Mouse (Mus musculus) thymus, postnatal 14 days (tissue): ENCODE results near the gene Il2rg.

ENCODE experiments used
- DNase-seq: peaks from one replicate; pipeline ENCODE4 v3.0.0; 2021

The Il2rg gene

DNA sequence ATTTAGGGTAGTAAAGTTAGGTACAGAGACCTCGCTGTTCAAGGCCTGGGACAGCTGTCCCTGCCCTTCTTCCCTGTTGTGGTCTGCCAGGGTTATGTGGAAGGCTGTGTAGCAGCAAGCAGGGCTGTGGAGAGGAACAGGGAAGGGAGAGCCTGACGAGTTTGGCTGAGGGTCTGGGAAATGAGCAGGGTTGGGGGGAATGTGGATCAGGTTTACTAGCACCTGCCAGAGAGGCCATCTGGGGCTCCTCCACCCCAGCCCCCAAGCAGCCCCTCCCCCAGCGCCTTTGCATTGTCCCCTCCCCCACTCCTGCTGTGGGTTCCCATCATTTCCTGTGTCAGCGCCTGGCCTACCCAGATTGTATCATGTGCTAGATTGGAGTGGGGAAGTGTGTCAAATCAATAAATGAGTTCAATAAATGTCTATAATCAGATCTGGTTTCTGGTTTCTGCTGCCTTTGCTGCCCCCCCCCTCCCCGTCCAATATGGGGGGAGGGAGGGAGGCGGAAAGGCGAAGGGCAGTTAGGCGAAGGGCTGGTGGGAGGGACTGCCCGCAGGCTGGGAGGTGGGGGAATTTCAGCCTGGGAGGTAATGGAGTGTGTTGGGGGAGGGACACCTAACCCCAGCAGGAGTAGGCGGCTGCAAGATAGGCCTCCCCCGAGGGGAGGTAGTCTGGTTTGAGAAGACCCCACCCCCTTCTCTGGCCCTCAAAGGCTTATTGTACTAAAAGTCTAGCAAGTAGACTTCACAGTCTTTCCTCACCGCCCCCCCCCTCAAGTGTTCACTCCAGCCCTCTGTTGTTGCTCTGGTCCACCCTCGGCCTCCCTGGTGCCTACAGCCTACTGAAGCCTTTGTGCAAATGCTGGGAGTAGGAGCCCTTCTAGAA is 7.4 kb downstream of the Il2rg start:
- peak; percentile 73 for DNase-seq

DNA sequence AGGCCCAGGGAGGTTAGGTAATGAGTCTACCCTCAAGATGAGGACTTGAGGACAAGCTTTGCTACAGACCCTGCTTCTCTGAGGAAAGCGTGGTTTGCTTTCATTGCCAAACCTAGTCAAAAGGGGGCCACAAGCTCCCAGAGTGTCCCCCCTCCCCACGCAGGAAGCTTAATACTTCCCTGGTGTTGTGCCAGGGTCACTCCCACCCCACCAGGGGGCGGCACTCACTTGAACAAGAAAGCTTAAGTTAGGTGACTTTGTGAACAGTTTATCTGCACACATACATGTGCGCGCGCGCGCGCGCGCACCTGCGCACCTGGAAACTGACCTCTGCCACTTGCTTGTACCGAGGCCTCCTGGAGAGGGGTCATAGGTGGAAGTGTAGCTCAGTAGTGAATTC is 11.5 kb downstream of the Il2rg start:
- DNase-seq, result peak; percentile 79

DNA sequence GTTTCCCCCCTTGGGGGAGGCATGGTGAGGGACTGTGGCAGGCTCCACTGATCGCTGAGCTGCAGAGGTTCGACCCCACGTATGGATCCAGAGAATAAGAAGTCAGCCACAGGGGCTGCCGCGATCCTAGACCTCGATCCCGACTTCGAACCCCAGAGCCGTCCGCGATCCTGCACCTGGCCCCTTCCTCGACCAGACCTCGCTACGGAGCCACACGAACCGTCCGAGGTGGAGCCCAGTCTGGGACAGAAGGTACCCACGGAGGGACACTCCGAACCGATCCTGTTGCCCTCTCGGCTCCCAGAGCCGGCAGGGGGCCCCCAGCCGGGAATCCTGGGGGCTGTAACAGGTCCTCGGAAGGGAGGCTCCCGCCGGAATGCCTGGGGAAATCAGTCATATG is 13.3 kb downstream of the Il2rg start:
- DNase-seq, result peak; percentile 32

DNA sequence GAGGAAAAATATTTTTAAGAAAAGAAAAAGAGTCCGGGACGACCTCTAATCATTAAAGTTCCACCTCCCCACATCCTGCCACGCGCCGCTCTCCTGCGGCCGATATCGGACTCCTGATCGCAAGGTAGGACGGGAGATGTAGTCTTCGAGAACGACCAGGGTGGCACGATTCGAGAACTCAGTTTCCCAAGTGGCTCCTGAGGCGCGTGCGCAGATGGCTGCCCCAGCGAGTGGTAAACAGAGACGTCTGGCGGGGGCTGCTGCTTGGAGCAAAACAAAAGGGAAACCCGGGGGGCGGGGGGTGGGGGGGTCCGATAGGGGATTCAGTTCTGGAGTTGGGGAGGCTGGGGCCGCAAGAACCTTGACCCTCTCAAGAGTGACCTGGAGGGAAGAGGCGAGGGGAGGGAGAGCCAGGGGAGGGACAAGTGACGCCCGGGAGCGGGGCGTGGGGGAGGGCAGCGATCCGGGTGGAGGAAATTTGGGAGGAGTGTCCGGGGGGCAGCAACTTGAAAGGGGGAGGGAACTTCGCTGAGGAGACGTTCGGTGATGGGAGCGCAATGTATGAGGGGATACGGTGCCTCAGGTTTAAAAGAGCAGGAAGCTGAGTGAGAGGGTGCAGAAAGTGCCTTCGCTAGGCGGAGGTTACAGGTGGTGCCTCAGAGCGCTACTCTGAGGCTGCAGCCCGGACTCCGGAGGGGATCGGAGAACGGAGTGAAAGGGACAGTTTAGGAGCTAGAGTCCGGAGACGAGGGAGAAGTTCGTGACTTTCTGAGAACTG is 13.9 kb downstream of the Il2rg start, which contains the start of gene Foxo4:
Foxo4 (plus strand) TSS at position 577 of the 778 bp plus-strand sequence.
- DNase-seq, result peak; percentile 91

DNA sequence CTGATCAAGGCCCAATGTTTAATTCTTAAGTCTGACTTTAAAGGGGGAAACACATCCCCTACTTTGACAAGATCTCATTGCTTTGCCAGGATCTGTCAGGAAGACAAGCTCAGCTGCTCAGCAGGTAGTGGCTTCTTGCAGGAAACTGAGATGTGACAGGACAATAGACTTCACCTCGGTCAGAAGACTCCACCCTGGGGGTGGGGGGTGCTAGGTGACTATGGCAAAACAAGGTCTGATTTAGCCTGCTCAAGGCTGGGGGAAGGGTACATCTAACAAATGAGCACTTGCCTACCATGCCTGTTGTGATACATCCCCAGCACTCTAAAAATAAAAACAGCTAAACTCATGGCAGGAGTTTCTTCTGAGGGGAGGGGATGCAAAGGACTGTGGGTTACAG is 23.0 kb downstream of the Il2rg start:
- no peak for DNase-seq

DNA sequence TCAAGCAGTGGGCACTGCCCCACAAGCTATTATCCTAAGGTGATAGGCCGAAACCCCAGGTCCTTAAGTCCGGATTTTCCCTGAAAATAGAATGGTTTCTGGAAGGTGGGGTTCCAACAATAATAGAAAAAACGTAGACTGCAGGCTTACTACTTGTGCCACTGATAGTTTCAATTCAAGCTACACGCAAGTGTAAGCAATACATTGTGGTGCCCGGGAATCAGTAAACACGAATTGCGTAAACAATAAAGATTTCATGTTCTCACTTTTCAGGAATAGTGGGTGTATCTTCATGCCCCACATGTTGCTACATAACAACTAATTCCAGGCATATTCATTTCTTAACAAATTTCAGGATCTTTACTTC is 45.3 kb downstream of the Il2rg start:
- DNase-seq, result no peak

DNA sequence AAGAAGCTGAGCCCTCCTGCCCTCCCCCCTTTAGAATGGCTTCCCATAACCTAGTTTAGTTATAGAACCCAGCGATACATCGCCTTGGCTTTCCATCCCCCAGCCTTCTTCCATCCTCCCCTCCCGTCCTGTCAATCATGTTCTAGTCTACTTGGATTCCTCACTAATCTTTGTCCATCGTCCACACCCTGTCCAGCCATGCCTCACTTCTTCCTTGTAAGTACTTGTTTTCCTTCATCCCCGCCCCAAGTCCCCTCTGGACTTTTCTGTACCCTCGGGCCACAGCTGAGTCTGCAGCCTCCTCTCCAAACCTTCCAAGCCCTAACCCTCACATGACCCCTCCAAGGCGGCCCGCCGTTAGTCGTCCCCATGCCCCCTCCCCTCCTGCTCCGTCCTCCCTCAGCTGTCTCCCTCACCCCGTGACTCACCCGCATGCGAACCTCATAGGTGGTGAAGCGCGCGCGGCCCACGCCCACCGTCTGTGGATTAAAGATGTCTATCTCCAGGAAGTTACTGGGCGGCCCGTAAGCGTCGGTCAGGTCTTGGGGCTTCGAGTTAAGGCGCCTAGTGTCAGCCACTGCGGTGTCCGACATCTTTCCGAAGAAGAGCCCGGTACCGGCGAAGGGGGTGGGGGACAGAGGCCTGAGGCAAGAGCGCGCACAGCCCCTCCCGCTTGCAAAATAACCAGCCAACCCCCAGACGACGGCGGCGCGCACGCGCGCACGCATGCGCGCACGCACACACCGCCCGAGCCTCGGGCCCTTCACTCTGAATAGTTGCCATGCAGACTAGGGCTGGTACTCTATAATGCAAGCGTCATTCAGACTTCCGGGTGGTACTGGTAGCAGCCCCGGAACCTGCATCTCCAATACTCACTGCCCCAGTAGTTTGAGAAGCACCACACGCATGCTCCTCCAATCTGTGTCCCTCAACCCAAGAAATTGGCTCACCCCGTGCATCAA is 45.9 kb downstream of the Il2rg start, which contains the start of gene Snx12:
Snx12 (minus strand) TSS at position 730 of the 962 bp plus-strand sequence.
- DNase-seq, result peak; percentile 87
